Mouse (Mus musculus): ENCODE data around the gene Il1rap.
A peak's percentile ranks its signal among the peaks of the same experiment; 100 is the strongest.

Gene Il1rap

GRCm38 (mm10) chr16:26581048-26581912 is at the start of gene Il1rap:
Gene Il1rap (plus strand): TSS chr16:26581704.
- peak; percentile 95 to 96 for DNase-seq

GRCm38 (mm10) chr16:26532287-26532686 is 49.2 kb upstream of the Il1rap start:
- no peak for DNase-seq

- no peak for DNase-seq
Measured at GRCm38 (mm10) chr16:26546170-26546878, 35.2 kb upstream of the Il1rap start.

- DNase-seq: no peak
Measured at GRCm38 (mm10) chr16:26546879-26547206, 34.7 kb upstream of the Il1rap start.

- DNase-seq: no peak
Measured at GRCm38 (mm10) chr16:26549221-26549620, 32.3 kb upstream of the Il1rap start.

GRCm38 (mm10) chr16:26552234-26552633 is 29.3 kb upstream of the Il1rap start:
- DNase-seq: no peak

- DNase-seq: no peak
Measured at GRCm38 (mm10) chr16:26558797-26559196, 22.7 kb upstream of the Il1rap start.

- DNase-seq: no peak
Measured at GRCm38 (mm10) chr16:26561743-26562142, 19.8 kb upstream of the Il1rap start.

- DNase-seq: no peak
Measured at GRCm38 (mm10) chr16:26562771-26563170, 18.7 kb upstream of the Il1rap start.

GRCm38 (mm10) chr16:26569387-26569978 is 12.0 kb upstream of the Il1rap start:
- no peak for DNase-seq

GRCm38 (mm10) chr16:26571836-26572235 is 9.7 kb upstream of the Il1rap start:
- DNase-seq: no peak

- no peak for DNase-seq
Measured at GRCm38 (mm10) chr16:26574173-26574572, 7.3 kb upstream of the Il1rap start.

GRCm38 (mm10) chr16:26581913-26582376 is 441 bp downstream of the Il1rap start:
- DNase-seq: peak; percentile 9 to 47

GRCm38 (mm10) chr16:26585806-26586205 is 4.3 kb downstream of the Il1rap start:
- no peak for DNase-seq

- no peak for DNase-seq
Measured at GRCm38 (mm10) chr16:26590897-26591570, 9.5 kb downstream of the Il1rap start.

GRCm38 (mm10) chr16:26596440-26596839 is 14.9 kb downstream of the Il1rap start:
- DNase-seq: no peak

- DNase-seq: peak; percentile 44 to 53
Measured at GRCm38 (mm10) chr16:26597307-26597706, 15.8 kb downstream of the Il1rap start.

- no peak for DNase-seq
Measured at GRCm38 (mm10) chr16:26598591-26598990, 17.1 kb downstream of the Il1rap start.

GRCm38 (mm10) chr16:26601482-26601881 is 20.0 kb downstream of the Il1rap start:
- no peak for DNase-seq

- DNase-seq: no peak
Measured at GRCm38 (mm10) chr16:26604621-26605020, 23.1 kb downstream of the Il1rap start.

GRCm38 (mm10) chr16:26608003-26608402 is 26.5 kb downstream of the Il1rap start:
- DNase-seq: no peak

GRCm38 (mm10) chr16:26610508-26610907 is 29.0 kb downstream of the Il1rap start:
- no peak for DNase-seq

Measured in kidney, postnatal 36 days (tissue).